Mouse (Mus musculus) cortical plate, adult 2 months (tissue): ENCODE measurements around the gene Grm1. TPM values are rescaled to one million over a fixed set of nuclear protein-coding genes. Genes with fewer than 3 reads are reported as not detected.
A peak's percentile ranks its signal among the peaks of the same experiment; 100 is the strongest.

ENCODE experiments used
- H3K27ac ChIP-seq: fragments of 200-500 bp; 2 replicates; pipeline ENCODE4 v1.5.1; 2012; ENCODE audit warnings: low read length, control low read depth, inconsistent platforms; ENCODE audit not compliant: insufficient read depth
- H3K4me1 ChIP-seq: fragments of 200-500 bp; 2 replicates; pipeline ENCODE4 v1.6.1; 2011; ENCODE audit warnings: low read length; ENCODE audit not compliant: control insufficient read depth, insufficient read depth
- H3K4me3 ChIP-seq: fragments of 200-500 bp; 2 replicates; pipeline ENCODE4 v1.5.1; 2011; ENCODE audit warnings: mild to moderate bottlenecking, low read length, control low read depth; ENCODE audit not compliant: insufficient read depth
- CTCF ChIP-seq: fragments of 200-500 bp; IDR thresholded peaks from 2 replicates; pipeline ENCODE4 v1.5.1; 2011; ENCODE audit warnings: mild to moderate bottlenecking, control low read depth, low read length; ENCODE audit not compliant: insufficient read depth; ENCODE audit errors: extremely low read depth
- POLR2A ChIP-seq: fragments of 200-500 bp; IDR thresholded peaks from 2 replicates; pipeline ENCODE4 v1.6.1; 2011; ENCODE audit warnings: mild to moderate bottlenecking, low read length, control low read depth; ENCODE audit not compliant: insufficient read depth; ENCODE audit errors: extremely low read depth
- polyA plus RNA-seq: library from polyadenylated mRNA; depleted of rRNA; stranded (reverse); fragments of >200 nt; gene quantifications from 2 replicates; pipeline ENCODE4 v1.2.3, GENCODE M21; 2012

Grm1 gene
- polyA plus RNA-seq, 1 experiment = 14.4 TPM

DNA sequence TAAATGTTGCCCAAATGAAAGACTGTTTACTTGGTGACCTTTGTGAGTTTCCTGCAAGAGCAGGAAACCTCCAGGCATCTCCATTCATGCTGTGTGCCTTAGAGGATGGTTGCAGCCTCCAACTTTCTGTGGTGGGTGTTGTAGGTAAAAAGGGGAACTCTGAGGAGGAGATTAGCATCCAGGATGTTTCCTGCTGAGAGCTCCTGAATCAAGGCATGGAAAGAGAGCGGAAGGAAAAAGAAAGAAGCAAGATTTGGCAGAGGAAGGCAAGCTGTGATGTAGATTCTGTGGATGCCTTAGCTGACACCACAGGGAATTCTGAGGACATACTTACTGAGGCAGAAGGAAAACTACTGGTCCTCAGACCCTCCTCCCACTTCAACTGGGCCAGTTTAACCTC lies 85.4 kb downstream of the Grm1 start:
- Histone ChIP-seq H3K27ac (no peak overlapping the region), H3K4me3 (no peak overlapping the region), H3K4me1 (no peaks in the 10 kb centered on the region)
- TF ChIP-seq CTCF (no peak), POLR2A (no peak)

DNA sequence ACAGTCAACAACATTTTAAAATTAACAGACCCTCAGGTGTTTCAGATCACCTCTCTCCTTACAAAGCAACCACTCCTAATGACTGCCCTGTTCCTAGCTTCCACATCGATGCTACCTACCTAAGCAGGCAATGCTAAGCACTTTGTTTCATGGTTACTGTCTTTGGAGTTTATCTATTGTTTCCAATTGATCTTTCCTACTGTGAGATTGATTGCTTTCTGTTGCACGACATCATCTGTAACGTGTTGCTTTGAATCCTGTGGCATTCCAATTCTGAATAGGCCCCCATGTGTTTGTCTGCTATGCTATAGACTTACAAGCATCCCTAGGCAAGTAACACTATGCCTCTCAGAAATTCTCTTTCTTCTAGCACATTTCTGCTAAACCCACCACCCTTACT lies 90.4 kb downstream of the Grm1 start:
- no peaks in the 10 kb centered on the region; the same call in 1 of the 2 replicates for H3K4me1 ChIP-seq
- H3K4me3 ChIP-seq = no peak overlapping the region
- no peak for TF ChIP-seq POLR2A
- H3K27ac ChIP-seq = no peak overlapping the region

DNA sequence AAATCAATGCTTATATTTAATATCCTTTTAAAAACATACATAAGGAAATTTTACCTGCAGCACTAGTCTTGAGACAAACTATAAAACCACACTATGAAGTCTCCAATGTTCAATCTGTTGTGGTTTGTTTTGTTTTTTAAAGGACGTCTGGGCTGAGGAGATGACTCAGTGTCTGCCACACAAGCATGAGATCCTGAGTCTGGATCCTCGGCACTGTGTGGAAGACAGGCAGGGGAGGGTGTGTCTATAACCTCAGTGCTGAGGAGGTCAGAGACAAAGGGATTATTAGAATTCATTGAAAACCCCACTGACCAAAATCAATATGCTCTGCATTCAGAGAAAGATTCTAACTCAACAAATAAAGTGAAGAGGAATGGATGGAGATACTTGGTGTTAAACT lies 110.8 kb downstream of the Grm1 start:
- TF ChIP-seq POLR2A (no peak), CTCF (no peak)
- Histone ChIP-seq H3K4me3 (no peak overlapping the region), H3K27ac (no peak overlapping the region), H3K4me1 (no peaks in the 10 kb centered on the region)

DNA sequence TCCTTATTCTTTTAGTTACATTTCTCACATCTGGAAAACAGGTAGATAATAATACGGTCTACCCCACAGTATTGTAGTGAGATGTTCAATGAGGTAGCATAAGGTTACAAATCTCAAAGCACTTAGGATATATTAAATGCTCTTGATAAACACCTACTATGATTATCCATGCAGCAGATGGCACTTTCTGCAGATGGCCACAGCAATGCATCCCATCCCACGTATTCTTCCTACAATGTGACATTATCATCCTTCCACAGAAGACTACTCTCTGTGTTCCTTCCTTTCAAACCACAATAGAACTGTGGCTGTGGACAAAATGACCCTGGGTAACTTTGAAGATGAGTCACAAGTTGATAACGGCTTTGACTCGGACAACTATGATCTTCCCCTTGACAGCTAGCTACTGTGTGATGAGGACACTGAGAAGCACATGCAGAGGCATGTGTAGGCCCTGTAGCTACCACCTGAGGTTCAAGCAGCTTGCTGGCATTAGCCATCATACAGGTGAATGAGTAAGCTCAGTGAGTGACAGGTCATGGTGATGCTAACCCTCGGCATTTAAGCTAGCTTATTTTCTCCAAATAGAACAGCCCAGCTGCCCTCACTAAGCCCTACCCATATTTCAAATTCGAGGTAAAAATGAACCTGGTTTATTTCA lies 117.5 kb downstream of the Grm1 start:
- Histone ChIP-seq H3K4me3 (no peak overlapping the region), H3K4me1 (peaks cover 4% of the 10 kb centered on the region), H3K27ac (no peak overlapping the region)
- no peak for TF ChIP-seq CTCF
- no peak for TF ChIP-seq POLR2A

DNA sequence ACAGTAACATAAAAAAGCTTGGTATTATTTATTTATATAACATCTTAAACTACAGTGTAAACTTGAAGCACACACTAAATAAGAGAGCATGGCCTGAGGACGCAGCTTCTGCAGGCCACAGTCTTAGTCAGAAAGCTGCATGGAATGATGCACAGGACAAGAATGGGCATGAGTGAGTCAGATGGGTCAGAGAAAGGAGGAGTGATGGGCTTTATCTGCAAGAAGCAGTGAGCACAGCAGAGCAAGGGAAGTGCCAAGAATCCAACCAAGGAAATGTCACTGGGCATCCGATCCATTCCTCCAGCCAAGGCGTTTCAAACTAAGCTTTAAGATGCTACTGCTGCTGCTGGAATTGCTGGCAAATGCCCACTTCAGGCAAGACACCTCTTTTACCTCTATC lies 131.6 kb downstream of the Grm1 start:
- H3K4me1 ChIP-seq = peaks cover 6% of the 10 kb centered on the region
- no peak overlapping the region for H3K27ac ChIP-seq
- no peak for TF ChIP-seq CTCF
- TF ChIP-seq POLR2A = no peak
- no peak overlapping the region for H3K4me3 ChIP-seq

DNA sequence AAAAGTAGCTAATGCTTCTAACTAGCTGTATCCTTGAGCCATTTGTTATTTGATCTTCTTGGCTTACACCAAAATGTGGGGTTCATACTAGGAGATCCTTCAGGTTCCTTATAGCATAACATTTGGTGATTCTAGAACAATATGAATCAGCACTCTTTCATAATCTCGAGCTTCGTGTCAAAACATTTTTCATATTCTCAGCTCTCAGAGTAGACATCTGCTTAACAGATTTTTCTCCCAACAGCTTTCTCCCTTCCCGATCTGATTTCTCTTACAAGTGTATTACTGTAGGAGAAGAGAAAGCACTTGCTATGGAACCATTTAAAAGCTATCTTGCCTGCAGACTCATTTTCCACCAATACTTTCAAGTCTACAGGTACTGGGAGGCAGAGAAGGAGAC lies 133.0 kb downstream of the Grm1 start:
- Histone ChIP-seq H3K4me3 (no peak overlapping the region), H3K27ac (peak overlapping the region; percentile 92), H3K4me1 (peaks cover 6% of the 10 kb centered on the region)
- TF ChIP-seq POLR2A (no peak), CTCF (no peak)

DNA sequence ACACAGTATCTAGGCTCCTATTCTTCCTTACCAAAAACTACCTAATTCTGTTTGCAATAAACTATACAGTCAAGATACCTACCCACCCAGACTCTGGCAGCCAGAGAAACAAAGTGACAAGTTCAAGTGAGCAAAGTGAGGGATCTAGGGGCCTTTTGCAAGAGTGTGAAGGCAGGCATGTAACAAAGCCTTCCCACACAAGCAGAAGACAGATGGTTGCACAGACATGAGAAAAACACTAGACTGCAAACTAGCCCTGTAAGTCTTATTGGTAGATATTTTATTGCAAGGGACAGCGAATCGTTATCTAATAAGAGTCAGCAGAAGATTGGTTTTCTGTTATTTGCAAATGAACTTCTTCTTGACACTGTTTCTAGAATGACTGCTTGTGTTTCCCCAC lies 134.6 kb downstream of the Grm1 start:
- H3K4me1 ChIP-seq = peaks cover 6% of the 10 kb centered on the region
- H3K27ac ChIP-seq = no peak overlapping the region
- TF ChIP-seq POLR2A = no peak
- no peak overlapping the region for H3K4me3 ChIP-seq

DNA sequence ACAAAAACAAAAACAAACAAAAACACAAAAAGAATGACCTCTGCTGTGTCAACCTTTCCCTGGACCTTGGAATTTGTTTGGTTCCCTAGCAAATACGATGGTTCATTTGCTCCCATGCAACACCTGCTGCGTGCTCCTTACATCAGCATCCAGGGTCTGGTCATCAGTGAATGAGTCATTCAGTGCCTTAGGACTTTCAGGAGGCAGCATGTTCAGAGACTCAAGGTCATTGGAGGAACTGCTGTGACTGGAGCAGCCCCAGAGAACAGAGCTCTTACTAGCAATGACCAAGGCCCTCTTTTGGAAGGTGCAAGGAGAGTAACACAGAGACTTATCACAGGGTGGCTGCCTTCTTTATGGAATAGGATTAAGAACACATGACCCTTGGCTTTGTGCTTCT lies 138.2 kb downstream of the Grm1 start:
- H3K4me3 ChIP-seq = no peak overlapping the region
- no peak for TF ChIP-seq CTCF
- H3K27ac ChIP-seq = no peak overlapping the region
- H3K4me1 ChIP-seq = peaks cover 2% of the 10 kb centered on the region; the same call in 1 of the 2 replicates

DNA sequence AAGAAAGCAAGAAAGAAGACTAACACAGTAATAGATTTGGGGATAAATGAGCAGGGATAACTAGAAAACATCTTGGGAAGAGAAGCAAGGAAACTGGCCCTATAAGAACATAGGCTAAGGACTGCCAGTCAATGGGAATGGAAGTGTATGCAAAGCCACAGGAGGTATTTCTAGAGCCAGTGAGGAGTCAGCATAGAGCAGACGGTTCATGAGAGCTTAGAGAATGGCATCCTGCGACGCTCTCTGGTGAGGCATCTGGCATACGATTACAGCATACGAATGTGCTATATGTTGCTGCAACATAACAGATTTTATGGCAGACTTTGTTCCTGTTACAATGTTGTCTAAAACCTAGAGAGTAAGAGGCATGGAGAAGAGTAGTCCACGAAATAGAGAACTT lies 139.9 kb downstream of the Grm1 start:
- no peak overlapping the region for H3K27ac ChIP-seq
- no peak overlapping the region for H3K4me3 ChIP-seq
- H3K4me1 ChIP-seq = peaks cover 1% of the 10 kb centered on the region; the same call in 1 of the 2 replicates
- TF ChIP-seq POLR2A (no peak), CTCF (no peak)

DNA sequence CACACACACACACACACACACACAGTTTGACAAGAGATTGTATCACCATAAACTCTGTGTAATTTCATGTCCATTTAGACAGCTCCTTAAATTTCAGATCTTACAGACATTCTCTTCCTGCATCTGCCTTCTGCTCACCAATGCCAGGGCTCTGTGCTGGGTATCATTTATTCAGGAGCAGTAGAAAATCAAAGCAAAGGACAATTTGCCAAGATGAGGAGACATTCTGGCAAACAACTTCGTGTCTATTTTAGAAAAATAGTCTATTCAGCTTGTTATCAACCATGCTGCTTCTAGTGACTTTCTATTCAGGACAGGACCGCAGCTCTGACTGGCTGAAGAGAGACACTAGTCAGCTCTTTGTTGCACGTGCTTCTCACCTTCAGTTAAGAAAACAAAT lies 146.3 kb downstream of the Grm1 start:
- no peak overlapping the region for H3K27ac ChIP-seq
- no peak for TF ChIP-seq POLR2A
- TF ChIP-seq CTCF = no peak
- H3K4me1 ChIP-seq = no peaks in the 10 kb centered on the region
- no peak overlapping the region for H3K4me3 ChIP-seq

DNA sequence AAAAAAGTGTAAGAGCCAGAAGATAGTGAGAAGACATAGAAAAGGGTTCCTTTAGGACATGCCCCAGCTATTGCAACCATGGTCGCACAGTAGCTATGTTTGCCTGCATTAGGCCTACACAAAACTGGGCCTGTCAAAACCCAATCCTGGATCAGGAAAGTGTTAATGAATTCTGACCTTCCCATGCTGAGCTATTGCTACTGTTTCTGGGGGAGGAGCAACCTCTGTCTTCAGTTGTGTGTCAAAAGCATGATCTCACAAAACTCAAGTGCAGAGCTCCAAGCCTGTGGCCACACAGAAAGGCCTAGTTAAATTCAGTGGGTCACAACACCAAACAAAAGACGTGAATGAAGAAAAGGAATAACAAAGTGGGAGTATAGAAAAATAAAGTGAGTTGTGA lies 152.5 kb downstream of the Grm1 start:
- Histone ChIP-seq H3K27ac (no peak overlapping the region), H3K4me3 (no peak overlapping the region)
- TF ChIP-seq CTCF (no peak), POLR2A (no peak)

More for the DNA sequence above, 152.5 kb downstream of the Grm1 start:
- 0 out of 2 replicates have a peak, but pooled peaks cover 2% of the 10 kb centered on the region for H3K4me1 ChIP-seq
